Mouse (Mus musculus): ENCODE data around the gene Cpe.

DNA sequence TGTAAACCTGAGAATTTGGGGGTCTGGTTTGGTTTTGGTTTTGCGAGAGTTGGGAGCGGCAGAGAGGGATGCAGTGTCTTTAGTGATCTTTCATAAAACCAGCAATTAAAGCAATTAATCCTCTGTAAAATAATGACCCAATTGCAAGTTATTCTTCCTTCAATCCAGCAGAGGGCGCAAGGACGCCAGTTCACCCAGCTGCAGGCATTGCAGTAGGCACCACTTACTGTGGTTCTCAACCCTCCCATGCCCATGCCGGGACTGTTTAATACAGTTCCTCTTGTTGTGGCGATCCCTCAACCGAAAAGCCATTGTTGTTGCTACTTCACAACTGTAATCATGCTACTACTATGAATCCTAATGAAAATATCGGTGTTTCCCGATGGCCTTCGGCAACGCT, 74.2 kb downstream of the Cpe start:
- TF ChIP-seq CTCF (IDR thresholded peaks at IDR 0.05; ENCODE audit: low read depth, low read length) (peak; percentile 92), POLR2A (IDR thresholded peaks at IDR 0.05; ENCODE audit: extremely low read depth, insufficient read depth, low read length) (no peak)

Measured in liver, adult 2 months (tissue).